Mouse (Mus musculus) G1E (cell line): Measurements from ENCODE around the gene Mlh1.

Experiments used
- CTCF ChIP-seq: IDR thresholded peaks from 2 replicates; pipeline ENCODE4 v1.5.1; 2012; ENCODE audit warnings: low read depth, low read length, inconsistent platforms, mixed read lengths
- GATA2 ChIP-seq: IDR thresholded peaks from 2 replicates; pipeline ENCODE4 v1.6.1; 2012; ENCODE audit warnings: low read depth, low read length, inconsistent platforms, borderline replicate concordance
- TAL1 ChIP-seq: conservative IDR thresholded peaks from 2 replicates; pipeline ENCODE4 v1.6.1; 2012; ENCODE audit warnings: low read depth, low read length, inconsistent platforms, mixed read lengths

DNA sequence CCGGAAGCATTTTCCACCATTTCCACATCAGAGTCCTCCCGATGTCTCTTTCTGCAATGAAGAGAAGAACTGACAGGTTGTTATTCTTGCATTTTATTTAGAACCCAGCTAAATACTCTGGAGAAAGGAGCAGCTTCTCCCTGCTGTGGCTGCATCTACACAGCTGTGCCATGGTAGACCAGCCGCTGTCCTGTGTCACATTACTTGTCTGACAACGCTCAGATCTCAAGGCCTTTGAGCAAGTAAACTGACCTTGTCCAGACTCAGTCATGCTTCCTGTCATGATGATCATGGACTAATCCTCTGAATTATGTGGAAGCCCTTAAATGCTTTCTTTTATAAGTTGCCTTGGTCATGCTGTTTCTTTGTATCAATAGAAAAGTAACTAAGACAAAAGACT, 31.8 kb downstream of the Mlh1 start:
- TF ChIP-seq TAL1 (no peak), CTCF (no peak), GATA2 (no peak)
